Mouse (Mus musculus) spleen, embryonic (tissue): ENCODE data around the gene Mrgprg.

Experiments used
- CTCF ChIA-PET: fragments of 350-600 bp; sonication (Branson Sonifier 250); formaldehyde crosslinking; loops from one replicate; lab custom pipeline; 2022; lab: Charles Lee

The Mrgprg gene

GRCm38 (mm10) chr7:143766893-143767292, at the start of gene Mrgprg:
Mrgprg (minus strand) TSS chr7:143766993.
- CTCF ChIA-PET: no interaction called here

- CTCF ChIA-PET: interaction anchor here (0.6 kb wide), 1 partner anchor 279 kb away, joined by 3 read pairs; no protein-coding TSS in a partner anchor
Measured at GRCm38 (mm10) chr7:143808909-143809308, 42.1 kb upstream of the Mrgprg start.

GRCm38 (mm10) chr7:143805199-143805624, 38.4 kb upstream of the Mrgprg start:
- CTCF ChIA-PET: no interaction called here

DNA sequence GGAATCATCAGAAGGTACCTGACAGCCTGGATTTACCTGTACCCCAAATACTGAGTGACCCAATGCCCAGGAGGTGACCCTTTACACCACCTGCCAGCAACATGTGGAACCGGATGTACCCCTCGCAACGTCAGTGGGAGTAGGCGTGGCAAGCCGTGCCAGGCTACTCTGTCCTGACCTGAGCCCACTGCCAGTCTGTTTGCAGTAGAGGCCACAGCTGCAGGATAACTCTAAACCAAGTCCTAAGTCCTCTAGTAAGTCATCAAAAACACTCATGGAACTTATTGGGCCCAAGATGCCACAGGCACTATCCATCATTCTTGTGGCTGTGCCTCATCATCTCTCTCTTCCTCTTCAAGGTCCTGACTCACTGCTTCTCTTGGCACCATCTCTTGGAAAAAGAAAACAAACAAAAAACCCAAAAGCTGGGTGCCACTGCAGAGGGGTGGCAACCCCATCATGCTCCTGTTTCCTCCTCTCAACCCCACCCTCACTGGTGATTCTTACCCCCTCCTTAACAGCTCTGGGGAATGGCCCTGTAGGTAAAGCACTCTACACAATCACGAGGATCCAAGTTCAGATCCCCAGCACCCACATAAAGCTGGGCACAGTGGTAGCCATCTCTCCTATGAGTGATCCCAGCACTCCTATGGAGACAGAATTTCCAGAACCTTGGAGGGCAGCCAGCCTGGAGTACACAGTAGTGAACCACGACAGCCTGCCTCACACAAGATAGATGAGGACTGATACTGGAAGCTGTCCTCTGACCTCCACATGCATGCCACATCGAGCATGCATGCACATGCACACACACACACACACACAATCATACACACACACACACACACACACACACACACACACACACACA, 34.6 kb upstream of the Mrgprg start:
- CTCF ChIA-PET: no interaction called here

GRCm38 (mm10) chr7:143800770-143801169, 34.0 kb upstream of the Mrgprg start:
- CTCF ChIA-PET: no interaction called here

DNA sequence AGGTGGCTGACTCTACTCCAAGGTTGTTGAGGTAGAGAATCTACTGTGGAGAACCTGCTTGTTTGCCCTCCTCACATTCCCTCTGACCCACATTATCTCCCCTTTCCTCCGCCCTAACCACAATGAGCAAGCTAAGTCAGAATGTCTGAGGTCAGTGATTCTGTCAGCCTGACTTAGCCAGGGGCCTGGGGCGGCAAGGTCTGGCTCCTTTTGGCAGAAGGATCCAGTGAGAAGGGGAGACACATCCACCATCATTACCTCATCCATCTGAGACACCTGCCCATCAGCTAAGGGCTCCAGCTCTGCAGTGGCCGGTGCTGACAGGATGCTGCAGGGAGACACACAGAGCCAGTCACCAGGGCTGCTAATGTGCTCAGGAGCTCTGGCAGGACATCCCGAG, 32.0 kb upstream of the Mrgprg start:
- CTCF ChIA-PET: interaction anchor here (0.6 kb wide), 1 partner anchor 628 kb away, joined by 3 read pairs; no protein-coding TSS in a partner anchor

- CTCF ChIA-PET: interaction anchor here (0.9 kb wide), 1 partner anchor 12 kb away, joined by 3 read pairs; no protein-coding TSS in a partner anchor
Measured at GRCm38 (mm10) chr7:143793121-143793520, 26.3 kb upstream of the Mrgprg start.

DNA sequence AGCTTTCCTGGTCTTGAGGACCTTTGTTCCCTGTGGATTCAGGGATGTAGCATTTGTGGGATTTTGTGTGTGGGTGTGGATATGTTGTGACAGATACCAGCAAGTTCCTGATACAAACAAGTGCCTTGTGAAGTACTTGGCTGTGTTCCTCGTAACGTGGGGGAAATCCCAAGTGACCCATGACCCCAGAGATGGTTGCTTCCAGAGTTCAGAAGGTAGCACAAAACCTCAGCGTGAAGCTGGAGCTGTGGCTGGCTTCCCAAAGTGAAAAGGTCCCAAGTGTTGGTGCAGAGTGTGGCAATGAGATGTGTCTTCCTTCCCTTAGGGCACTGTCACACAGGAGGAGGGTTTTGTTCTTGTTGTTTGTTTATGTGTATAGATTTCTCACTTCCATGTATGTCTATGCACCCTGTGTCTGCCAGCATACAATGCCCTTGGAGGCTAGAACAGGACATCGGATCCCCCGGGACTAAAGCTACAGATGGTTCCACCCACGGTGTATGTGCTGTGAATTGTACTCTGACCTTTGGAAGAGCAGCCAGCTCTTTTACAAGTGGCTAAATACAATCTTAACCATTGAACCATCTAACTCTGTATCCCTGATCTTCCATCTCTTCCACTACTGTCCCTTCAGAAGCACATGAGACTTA, 25.7 kb upstream of the Mrgprg start:
- CTCF ChIA-PET: no interaction called here

DNA sequence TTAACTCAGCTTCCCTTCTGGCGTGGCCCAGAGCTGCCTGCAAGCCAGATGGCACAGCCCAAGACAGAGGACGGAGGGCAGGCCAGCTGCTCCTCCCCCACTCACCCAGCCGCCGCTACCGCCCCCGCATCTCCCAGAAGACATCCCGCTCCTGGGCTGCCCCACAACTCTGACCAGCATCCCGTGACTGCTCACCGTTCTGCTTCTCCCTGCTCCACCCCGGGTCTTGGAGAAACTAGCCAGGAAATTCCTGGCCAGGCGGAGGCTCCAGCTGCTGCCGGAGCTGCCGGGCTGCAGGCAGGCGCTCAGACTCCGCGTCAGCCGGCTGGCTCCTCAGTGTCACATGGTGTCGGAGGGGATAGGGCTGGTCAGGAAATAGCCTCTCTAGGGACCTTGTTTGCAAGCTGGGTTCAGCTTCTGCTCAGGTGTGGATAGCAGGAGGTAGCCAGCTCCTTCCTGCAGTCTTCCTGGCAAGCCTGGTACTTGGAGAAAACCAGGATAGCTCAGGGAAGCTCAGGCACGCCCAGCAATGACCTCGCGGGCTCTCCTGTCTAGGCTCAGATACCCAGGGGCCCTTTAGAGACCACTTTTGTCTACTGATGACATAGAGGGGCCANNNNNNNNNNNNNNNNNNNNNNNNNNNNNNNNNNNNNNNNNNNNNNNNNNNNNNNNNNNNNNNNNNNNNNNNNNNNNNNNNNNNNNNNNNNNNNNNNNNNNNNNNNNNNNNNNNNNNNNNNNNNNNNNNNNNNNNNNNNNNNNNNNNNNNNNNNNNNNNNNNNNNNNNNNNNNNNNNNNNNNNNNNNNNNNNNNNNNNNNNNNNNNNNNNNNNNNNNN, 17.4 kb upstream of the Mrgprg start, which contains the start of gene Mrgpre:
Gene Mrgpre, minus strand, starts transcription at position 505 of the 834 bp plus-strand sequence.
- CTCF ChIA-PET: interaction anchor here (0.6 to 1.0 kb wide), 2 partner anchors 36 to 502 kb away, joined by 3 read pairs; no protein-coding TSS in a partner anchor

DNA sequence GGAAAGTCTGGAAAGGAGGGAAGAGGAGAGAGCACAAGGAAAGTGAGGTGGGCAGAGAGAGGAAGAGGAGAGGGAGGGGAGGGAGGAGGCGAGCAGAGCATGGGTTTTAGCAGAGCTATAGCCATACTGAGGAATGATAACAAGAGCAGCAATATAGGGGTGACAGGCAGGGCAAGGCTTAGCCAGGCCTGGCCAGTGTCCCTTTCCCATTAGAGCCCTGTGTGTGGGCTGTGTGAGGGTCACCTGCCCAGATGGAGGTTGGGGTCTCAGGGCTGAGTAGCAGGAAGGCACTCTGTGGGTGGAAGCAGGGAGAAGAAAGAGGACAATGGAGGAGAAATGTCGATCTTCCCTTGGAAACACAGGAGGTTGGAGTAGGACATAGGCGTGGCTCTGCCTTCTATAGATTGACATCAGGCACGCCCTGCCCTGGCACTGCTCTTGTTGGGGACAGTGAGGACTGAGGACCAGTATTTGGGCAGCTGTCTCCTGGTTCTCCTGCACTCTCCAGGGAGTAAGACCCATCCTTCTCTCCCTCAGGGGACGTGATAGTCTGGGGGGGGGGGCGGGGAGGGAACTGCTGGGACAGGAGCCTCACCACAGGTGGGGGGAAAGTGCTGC, 16.7 kb upstream of the Mrgprg start:
- CTCF ChIA-PET: interaction anchor here (0.6 kb wide), 1 partner anchor 502 kb away, joined by 3 read pairs; no protein-coding TSS in a partner anchor

DNA sequence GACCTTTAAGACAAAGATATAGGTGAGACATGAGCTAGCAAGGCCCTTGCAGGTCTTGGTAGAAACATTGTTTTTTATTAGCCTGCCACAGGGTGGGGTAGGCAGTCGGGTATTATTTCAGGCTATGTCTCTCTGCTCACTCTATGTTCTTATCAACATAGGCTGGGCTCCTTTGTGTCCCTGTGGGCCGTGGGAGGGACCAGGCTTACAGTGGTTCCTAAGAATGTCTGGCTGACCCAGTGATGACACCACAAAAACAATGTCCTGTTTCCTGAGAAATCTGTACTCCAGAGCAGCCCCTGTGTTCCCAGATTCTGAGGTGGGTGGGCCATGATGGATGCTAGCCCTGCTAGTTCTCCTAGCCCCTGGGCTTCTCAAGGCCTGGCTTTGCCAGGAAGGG, 10.6 kb upstream of the Mrgprg start:
- CTCF ChIA-PET: no interaction called here

DNA sequence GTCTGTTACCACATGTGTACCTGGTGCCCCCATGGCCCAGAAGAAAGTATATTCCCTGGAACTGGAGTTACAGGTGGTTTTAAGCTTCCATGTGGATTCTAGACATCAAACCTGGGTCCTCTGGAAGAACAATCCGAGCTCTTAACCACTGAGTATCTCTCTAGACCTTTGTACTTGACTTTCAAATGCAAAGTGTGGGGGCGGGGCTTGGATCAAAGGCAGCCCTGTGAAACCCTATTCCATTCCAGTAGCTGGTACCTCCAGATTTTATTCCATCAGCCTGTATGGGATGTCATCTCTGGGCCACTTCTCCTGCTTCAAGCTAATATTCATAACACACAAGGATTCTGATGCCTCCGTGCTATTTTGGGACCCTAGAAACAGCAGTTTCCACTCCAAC, 9.3 kb upstream of the Mrgprg start:
- CTCF ChIA-PET: no interaction called here

DNA sequence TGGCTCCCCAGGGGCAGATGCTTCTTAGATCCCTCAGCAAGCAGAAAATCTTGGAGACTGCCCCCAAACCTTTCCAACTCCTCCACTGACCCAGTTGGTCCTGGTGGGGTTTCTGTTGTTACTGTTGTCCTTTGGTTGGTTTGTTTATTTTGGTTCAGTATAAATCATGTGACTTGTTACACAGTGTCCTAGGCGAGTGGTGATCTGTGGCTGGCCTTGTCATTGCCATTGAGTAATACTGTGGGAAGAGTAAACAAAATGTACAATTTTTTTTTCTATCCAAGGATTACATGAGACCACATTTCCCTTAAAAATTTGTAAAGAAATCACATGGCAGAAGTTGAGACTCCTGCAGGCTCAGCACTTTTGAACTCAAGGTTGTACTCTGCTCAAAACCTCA, 2.7 kb upstream of the Mrgprg start:
- CTCF ChIA-PET: no interaction called here

DNA sequence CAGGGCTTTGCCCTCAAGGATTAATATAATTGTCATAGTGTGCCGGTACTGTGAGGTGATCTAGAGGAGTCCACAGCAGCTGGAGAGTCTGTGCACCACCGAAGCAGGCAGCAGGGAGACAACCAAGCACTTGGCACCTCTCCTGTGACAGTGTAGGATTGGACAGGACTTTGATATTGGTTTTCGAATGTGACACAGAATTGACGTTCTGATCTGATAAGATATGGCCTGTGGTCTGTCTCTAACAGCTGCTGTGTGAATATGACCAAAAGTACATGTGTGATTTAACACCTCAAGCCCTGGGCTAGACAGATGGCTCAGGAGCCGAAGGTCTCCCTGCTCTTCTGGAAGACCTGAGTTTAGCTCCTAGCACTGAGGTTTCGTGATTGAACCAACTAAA, 1.5 kb upstream of the Mrgprg start:
- CTCF ChIA-PET: no interaction called here

DNA sequence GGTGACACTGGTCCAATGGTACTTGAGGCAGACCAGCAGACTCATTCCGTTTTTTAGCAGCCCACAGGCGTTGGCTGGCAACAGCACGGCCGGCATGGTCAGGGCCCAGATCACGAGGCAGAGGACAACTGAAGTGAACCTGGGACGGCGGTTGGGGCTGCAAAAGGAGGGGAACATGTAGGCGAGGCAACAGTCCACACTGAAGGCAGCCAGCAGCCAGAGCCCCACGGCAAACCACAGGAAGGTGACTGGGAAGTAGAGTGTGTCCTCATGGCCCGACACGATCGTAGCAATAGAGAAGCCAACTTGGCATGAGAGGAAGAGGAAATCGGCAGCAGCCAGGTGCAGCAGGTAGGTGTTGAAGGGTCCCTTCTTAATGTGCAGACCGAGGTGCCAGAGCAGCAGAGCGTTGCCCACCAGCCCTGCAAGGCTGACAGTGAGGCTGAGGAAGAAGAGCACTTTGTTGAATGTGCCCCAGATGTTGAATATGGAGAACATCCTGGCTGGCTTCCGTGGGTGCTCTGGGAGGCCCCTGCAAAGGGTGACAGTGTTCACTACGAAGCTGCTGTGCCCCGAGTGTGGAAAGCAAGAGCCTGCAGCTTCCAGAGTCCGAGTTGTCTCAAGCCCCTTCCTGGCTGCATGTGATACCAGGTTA, 1.8 kb downstream of the Mrgprg start:
- CTCF ChIA-PET: interaction anchor here (1.2 to 2.7 kb wide), 3 partner anchors 10 to 59 kb away, joined by 4 to 13 read pairs (median 4); no protein-coding TSS in a partner anchor

DNA sequence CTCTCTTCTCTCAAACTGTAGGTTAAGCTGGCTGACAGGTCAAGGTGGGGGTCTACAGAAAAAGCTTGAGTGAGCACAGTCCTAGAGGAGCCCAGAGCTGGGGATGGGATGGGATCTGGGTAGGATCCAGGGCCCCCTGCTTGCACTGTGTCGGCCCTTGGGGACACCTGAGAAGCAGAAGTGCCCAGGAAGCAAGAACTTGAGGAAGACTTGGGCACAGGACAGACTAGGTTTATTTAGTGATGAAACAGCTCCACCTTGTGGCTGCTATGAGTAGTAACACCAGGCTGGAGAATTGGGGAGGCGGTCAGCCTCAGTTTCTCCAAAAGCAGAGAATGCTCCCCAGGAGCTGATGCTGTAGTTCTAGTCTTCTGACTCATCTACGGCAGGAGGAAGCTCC, 3.0 kb downstream of the Mrgprg start:
- CTCF ChIA-PET: interaction anchor here (0.7 to 2.7 kb wide), 5 partner anchors 9 to 181 kb away, joined by 3 to 13 read pairs (median 4); partner anchors contain the start of gene Cars

GRCm38 (mm10) chr7:143758956-143759355, 7.8 kb downstream of the Mrgprg start:
- CTCF ChIA-PET: no interaction called here

DNA sequence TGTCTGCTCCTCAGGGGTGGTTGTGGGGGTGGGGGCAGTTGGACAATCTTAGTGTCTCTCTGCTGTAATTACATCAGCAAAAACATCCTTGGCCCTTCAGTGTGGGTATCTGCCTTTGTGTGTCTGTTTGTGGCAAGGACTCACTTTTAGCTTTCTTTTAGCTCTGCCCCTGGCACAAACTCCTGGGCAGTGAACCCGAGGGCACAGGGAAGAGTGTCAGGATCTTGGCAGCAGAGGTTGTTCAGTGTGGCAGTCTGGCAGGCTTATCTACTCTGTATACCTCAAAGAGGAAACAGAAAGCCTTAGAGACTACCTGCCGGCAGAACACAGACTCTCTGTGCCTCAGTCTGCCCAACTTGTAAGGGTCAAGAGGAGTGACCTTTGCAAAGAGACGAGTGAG, 9.1 kb downstream of the Mrgprg start:
- CTCF ChIA-PET: interaction anchor here (0.7 to 1.1 kb wide), 2 partner anchors 16 to 278 kb away, joined by 3 to 5 read pairs; no protein-coding TSS in a partner anchor

GRCm38 (mm10) chr7:143757027-143757390, 9.8 kb downstream of the Mrgprg start:
- CTCF ChIA-PET: interaction anchor here (0.6 to 1.1 kb wide), 3 partner anchors 16 to 278 kb away, joined by 3 to 9 read pairs (median 5); no protein-coding TSS in a partner anchor
